Mouse (Mus musculus): ENCODE measurements around the gene Nbas.

Gene Nbas

GRCm38 (mm10) chr12:13268826-13269449, at the start of gene Nbas:
Gene Nbas, plus strand, starts transcription at chr12:13269133.
- DNase-seq (ENCODE audit: low read depth): no peak

- DNase-seq (ENCODE audit: low read depth): no peak
These were observed 26.5 kb upstream of the Nbas start for GRCm38 (mm10) chr12:13242453-13242852.

- DNase-seq (ENCODE audit: low read depth): peak; percentile 66
These were observed 20.0 kb upstream of the Nbas start, which contains the start of gene Ddx1 for GRCm38 (mm10) chr12:13248691-13249572. Gene Ddx1, minus strand, starts transcription at chr12:13249213.

- no peak for DNase-seq (ENCODE audit: low read depth)
These were observed 19.4 kb upstream of the Nbas start for GRCm38 (mm10) chr12:13249573-13249919.

DNA sequence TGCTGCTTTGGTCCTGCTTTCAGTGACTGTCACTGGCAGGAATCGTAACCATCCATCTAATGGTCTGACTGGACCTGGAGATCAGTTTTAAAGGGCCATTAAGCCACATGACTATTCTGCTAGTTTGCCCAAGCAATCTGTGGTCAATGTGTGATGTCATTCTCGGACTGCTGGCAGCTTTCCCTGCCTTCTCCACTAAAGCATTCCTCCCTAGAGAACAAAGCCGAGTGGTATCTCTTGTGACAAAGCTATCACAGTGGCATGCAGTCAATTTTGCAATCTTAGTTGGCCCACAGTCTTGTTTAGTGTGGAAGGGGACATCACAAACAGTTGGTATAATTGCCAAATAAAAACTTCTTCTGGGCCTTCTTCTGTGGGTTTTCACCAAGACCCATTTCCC, 13.9 kb upstream of the Nbas start:
- no peak for DNase-seq (ENCODE audit: low read depth)

- no peak for DNase-seq (ENCODE audit: low read depth)
These were observed 13.2 kb upstream of the Nbas start for GRCm38 (mm10) chr12:13255701-13256100.

DNA sequence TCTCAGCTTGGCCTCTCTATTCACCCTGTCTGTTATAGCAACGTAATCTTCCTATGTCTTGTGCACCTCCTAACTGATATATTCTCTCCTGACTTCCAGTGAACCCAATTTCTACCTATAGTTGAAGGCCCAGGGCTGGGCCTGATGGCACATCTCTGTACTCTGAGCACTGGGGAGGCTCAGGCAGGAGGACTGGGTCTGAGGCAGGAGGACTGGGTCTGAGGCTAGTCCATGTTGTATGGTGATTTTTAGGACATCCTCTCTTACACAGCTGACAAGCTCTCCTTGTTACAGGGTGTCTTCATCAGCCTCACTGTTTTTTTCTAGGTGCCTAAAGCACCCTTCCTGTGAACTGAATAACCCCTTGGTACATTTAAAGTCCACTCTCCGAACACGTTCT, 521 bp upstream of the Nbas start:
- DNase-seq (ENCODE audit: low read depth): no peak

DNA sequence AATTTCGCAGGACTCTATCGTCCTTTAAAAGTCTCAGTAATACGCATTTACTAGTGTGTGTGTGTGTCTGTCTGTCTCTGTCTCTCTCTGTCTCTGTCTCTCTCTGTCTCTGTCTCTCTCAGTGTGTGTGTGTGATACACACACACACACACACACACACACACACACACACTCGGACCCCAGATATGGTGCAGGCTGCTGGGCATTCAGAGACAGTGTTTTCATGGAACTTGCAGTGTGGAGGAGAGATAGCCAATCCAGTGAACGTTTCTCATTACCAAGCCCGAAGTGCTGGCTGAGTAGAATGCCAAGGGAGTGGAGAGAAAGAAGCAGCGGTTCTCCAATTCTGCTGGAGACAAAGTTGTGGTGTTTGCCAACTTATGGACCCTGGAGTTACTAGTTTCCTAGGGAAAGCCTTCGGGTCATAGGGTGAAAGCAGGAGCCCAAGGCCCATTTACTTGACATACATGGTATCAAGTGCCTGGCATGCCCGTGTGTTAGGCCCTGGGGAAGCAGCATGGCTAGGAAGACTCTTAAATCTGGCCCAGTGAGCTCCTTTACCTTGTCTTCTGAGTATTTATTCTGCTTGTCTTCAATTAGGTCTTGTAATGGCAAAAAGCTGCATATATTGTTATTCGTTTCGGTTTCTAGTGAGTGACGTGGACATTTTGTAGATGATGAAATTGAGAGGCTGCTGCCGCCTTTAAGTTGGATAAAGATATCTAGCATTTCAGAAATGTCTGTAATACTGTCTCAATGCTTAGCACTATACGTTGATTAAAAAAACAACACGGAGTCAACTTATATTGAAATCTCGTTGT, 847 bp downstream of the Nbas start:
- no peak for DNase-seq (ENCODE audit: low read depth)

- no peak for DNase-seq (ENCODE audit: low read depth)
These were observed 22.5 kb downstream of the Nbas start for GRCm38 (mm10) chr12:13291453-13291852.

GRCm38 (mm10) chr12:13293421-13293881, 24.5 kb downstream of the Nbas start:
- DNase-seq (ENCODE audit: low read depth): no peak

- DNase-seq (ENCODE audit: low read depth): no peak
These were observed 34.1 kb downstream of the Nbas start for GRCm38 (mm10) chr12:13303037-13303436.

- no peak for DNase-seq (ENCODE audit: low read depth)
These were observed 45.0 kb downstream of the Nbas start for GRCm38 (mm10) chr12:13313966-13314365.

DNA sequence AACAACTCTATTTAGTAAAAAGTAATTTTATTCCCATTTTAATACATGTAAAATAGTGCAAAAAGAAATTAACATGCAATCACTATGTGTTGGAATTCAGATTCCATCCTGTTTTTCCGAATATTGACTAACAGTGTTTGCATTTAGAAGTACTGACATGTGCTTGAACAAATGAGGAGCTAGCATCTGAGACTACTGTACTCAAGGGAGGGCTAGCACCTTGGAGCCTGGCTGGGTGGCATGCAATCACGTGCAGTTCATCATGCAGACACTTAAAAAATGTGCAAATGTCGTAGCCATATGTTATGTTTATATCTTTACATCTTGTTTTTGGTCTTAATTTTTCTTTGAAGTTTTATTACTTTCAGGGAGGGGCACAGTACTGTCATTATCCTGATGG, 45.5 kb downstream of the Nbas start:
- no peak for DNase-seq (ENCODE audit: low read depth)

DNA sequence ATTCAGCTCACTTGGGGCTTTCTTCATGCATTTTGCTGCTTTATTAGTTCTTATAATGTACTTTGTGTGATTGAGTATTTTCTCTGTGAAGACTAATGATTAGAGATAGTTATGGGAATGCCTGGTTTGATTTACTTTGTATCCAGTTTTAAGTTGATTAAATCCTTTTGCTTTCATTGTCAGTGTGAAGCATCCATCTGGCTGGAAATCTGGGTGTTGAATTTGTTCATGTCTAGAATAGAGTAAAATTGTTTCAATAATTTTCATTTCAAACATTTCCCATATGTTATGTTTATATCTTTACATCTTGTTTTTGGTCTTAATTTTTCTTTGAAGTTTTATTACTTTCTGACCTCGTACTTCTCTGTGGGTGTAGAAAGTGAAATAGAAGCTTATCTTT, 46.1 kb downstream of the Nbas start:
- DNase-seq (ENCODE audit: low read depth): no peak

DNA sequence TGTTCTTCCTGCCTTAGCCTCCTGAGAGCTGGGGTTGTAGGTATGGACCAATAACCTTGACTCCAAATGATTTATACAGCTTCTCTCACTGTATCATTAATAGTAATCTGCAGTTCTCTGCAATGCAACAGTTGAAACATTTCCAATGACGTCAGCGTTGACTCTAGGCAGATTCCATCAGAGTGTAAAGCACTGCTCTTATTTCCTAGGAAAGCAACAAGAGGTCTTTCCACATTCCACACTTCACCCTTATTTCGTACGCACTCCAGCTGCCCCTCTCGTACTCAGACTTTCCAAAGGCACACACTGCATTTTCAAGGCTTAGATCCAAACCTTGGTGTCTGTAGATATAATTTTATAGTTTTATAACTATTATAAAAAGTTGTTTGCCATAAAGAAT, 73.6 kb downstream of the Nbas start:
- no peak for DNase-seq (ENCODE audit: low read depth)

DNA sequence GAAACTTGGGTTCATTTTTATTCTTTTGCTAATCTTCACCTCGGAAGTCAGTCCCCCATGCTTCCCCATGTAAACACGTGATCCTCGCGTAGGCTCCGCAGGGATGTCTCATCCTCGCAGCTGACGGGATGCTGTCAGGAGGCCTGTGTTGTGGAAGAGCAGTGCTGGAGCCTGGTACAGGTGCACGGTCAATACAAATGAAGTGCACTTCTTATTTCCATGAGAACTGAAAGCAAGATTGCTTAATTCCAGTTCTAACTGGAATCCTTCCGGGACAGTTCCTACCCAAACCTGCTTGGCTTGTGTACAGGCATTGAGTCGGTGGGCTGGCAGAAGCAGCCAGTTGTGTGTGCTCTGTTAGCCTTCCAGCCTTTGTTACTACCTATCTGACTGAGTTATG, 87.3 kb downstream of the Nbas start:
- DNase-seq (ENCODE audit: low read depth): no peak

DNA sequence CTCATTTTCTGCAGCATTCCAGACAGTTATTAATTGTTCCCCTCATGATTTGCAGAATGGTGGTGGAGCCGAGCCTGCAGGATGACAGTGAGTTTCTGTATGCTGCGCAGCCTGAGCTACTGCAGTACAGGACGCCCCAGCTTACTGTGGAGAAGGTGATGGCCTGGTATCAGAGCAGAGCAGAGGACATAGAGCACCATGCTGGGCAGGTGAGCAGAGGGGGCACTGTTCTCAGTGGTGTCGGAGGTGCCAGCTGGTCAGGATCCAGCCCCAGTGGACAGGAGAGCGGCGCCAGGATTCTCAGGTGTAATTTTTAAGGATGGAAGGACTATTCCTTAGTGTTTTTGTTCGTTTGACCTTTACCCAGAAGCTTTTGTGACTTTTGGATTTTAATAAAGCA, 87.8 kb downstream of the Nbas start:
- DNase-seq (ENCODE audit: low read depth): no peak

GRCm38 (mm10) chr12:13357229-13357628, 88.3 kb downstream of the Nbas start:
- no peak for DNase-seq (ENCODE audit: low read depth)

- no peak for DNase-seq (ENCODE audit: low read depth)
These were observed 89.9 kb downstream of the Nbas start for GRCm38 (mm10) chr12:13358849-13359248.

DNA sequence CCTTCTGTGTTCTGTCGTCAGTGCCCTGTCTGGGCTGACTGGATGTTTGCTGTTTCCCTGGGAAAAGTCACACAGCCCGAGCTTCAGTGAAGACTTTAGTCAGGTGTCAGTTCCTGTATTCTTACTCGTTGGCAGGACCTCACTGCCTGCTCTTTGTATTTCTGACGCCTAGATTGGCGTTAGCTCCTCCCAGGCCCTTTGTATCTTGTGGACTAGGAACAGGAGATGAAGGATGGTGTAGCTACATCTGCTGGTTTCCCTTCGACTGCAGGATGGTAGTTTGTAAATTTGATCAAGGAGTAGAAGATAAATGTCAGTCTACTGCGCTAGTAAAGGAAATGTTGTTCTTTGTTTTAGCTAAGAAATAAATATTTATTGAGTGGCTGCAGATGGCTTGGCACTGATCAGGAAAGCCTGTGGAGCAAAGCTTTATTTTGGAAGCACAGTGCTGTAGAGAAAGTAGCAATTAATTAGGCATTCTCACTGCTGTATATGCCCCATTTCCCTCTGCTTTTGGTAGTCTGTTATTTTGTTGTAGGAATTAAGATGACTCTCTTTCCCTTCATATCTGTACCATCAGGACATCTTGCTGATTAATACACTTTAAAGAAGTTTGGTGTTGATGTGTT, 91.4 kb downstream of the Nbas start:
- no peak for DNase-seq (ENCODE audit: low read depth)

- DNase-seq (ENCODE audit: low read depth): no peak
These were observed 112.6 kb downstream of the Nbas start for GRCm38 (mm10) chr12:13381580-13381979.

- no peak for DNase-seq (ENCODE audit: low read depth)
These were observed 113.1 kb downstream of the Nbas start for GRCm38 (mm10) chr12:13382046-13382445.
